Mouse (Mus musculus) liver, adult 10 weeks (tissue): Measurements from ENCODE around the gene Gata2. TPM values are rescaled to one million over a fixed set of nuclear protein-coding genes. Genes with fewer than 3 reads are reported as not detected.

ENCODE experiments used
- polyA plus RNA-seq: library from polyadenylated mRNA; stranded (reverse); fragments of 350-450 nt; fragmentation: Illumina TruSeq; extraction: RNeasy Lipid Tissue Mini Kit (QIAGEN cat#74804); gene quantifications from one replicate; pipeline ENCODE4 v1.2.3, GENCODE M21; 2014; ENCODE audit warnings: low read depth, low replicate concordance

Gata2 gene
- 0.26 TPM for polyA plus RNA-seq

GRCm38 (mm10) chr6:88193433-88194052 lies at the start of gene Gata2:
Gata2 (plus strand) TSS chr6:88193891.

GRCm38 (mm10) chr6:88221968-88222367 lies 28.3 kb downstream of the Gata2 start, which contains the start of gene Dnajb8:
Dnajb8 (plus strand) TSS chr6:88222268.

Other genes starting within 250 kb of the Gata2 start
- gene H1fx, start 212.3 kb upstream of the Gata2 start, polyA plus RNA-seq: not detected
- gene Rab7, start 148.6 kb upstream of the Gata2 start, polyA plus RNA-seq: 201 TPM
- 89.0 TPM for gene Rpn1, start 109.4 kb upstream of the Gata2 start, polyA plus RNA-seq
- not detected for gene Dnajb8, start 28.4 kb downstream of the Gata2 start, polyA plus RNA-seq